Mouse (Mus musculus) thymus, postnatal 36 days (tissue): ENCODE data around the gene Meis2.
A peak's percentile ranks its signal among the peaks of the same experiment; 100 is the strongest.

Experiments used
- DNase-seq, 2 experiments: peaks; one replicate each; pipeline ENCODE4 v3.0.0; 2022; ENCODE audit warnings: mixed read lengths in 2 of 2

Gene Meis2

GRCm38 (mm10) chr2:116067065-116067497 lies 1.4 kb upstream of the Meis2 start:
- peak in 1 of 2 experiments; percentile 16 for DNase-seq

GRCm38 (mm10) chr2:116066057-116066941 lies 660 bp upstream of the Meis2 start:
- DNase-seq = no peak

GRCm38 (mm10) chr2:116065057-116065456 lies 582 bp downstream of the Meis2 start:
- DNase-seq = no peak

- no peak for DNase-seq
Measured at GRCm38 (mm10) chr2:116064521-116064920, 1.1 kb downstream of the Meis2 start.

- DNase-seq = no peak
Measured at GRCm38 (mm10) chr2:116063819-116064293, 1.8 kb downstream of the Meis2 start.

DNA sequence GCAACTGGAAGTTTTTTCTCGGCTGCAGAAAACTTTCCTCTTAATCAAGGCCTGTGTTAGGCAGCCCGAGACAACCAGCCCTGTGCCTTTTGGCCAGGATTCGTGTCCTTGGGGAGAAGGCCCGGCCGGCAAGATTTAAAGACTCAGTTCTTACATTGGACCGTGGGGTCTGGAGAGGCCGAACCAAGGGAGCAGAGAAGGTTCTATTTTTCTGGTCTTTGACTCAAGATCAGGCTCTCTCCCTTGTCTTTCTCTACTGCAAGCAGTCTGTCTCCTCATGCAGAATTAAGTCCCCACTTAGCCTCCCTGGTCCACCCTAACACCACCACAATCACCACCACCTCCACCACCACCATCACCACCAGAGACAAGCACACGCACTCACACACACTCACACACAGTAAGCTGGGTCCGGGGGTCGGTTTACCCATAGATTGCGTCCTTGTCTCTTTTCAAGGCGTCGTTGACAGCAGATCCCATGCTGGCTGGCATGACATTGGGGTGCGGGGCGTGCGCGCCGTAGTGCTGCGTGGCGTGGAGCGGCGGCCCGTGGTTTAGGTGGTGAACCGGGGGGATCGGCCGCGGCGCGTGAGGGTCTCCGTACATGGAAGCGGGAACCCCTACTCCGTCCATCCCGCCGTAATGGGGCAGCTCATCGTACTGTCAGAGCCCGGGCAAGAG lies 2.7 kb downstream of the Meis2 start:
- no peak for DNase-seq

- DNase-seq = no peak
Measured at GRCm38 (mm10) chr2:116062251-116062651, 3.4 kb downstream of the Meis2 start.

- no peak for DNase-seq
Measured at GRCm38 (mm10) chr2:116061401-116062021, 4.1 kb downstream of the Meis2 start.

- DNase-seq = no peak
Measured at GRCm38 (mm10) chr2:116060701-116061400, 4.8 kb downstream of the Meis2 start.

GRCm38 (mm10) chr2:116060210-116060609 lies 5.4 kb downstream of the Meis2 start:
- no peak for DNase-seq

- no peak for DNase-seq
Measured at GRCm38 (mm10) chr2:116059661-116060060, 6.0 kb downstream of the Meis2 start.

DNA sequence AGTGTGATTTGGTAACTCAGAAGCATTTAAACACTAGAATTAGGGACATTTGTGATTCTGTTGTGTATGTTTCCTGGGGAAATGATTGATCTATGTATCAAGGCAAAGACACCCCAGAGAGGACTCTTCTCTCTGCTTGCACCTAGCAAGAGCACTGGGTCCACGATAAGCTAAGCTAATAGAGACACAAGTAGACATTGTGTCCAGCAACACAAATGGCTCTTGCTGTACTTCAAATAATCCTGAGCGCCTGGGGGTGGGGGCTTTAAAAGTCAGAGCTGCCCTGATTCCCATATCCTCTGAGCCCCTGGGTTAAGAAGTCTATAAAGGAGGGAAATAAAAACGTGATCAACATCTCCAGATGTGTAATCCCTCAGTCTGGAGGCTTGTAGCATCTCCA lies 6.6 kb downstream of the Meis2 start:
- no peak for DNase-seq

DNA sequence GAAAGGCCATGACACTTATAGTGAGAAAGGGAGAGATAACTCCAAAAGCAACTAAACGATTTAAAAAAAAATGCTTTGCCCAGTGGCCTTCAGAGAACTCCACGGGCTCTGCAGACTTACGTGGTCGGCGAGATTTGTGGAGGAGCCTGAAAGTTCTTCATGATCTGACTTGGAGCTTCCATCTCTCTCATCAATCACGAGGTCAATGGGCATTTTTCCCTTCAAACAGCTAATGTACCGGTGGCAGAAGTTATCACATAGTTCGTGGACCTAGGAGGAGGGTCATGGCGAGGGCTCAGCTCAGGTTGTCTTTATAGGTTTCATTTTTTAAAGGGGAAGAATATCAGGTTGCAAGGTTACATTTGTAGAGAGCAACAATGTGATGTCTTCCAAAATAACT lies 7.1 kb downstream of the Meis2 start:
- DNase-seq = no peak

DNA sequence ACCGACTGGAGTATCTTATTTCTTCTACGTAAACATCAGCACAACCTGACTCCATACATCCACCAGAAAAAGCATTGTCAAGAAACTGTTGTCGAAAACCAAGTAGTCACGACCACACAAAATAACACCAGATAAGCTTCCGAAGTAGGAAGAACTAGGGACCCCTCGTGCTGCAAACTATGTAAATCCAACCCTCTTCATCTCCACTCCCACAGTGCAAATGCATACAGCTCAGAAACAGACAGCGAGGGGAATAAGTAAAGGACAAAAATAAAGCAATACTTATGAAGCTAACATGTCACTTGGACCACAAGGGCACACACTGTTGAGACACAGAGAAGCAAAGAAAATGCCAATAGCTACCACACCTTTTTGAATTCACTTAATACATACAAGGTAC lies 8.8 kb downstream of the Meis2 start:
- DNase-seq = no peak

DNA sequence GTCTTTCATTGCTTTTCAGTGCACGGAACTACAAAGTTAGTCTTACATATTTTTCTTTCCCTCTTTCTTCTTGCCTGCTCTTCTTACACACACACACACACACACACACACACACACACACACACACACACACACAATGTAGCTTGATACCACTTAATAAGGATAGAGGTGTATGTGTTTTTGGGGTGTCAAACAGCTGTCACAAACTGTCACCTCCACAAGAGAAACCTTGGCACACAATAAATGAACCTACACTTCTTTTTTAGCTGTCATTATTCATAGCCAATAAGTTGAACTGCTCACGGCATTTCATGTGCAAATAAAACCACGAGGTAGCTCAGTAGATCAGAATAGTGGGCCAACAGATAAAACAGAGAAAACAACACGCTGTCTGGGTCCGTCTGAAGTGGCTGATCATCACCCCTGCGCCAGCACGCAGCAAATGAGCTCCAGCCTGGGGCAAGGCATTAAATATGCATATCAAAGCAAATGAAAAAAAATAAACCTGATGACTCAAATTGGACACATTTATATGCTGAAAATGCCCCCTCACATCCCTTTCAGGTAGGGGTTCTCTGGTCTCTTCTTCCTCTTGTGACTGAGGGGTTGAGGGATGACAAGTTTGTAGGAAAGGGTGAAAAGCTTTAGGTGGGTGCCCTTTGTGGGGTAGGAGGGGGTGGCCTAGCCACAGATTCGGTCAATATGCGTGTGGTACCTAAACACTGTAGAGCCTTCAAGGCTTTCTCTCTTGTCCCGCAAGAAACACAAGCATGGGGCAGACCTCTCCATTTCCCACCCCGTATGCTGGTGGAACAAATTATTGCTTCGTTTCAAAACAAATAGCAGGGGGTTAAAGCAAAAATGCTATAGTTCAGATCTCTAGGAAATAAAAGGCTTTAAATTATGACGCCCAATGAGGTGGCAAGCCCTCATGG lies 9.7 kb downstream of the Meis2 start:
- DNase-seq = no peak

GRCm38 (mm10) chr2:116053931-116054330 lies 11.7 kb downstream of the Meis2 start:
- DNase-seq = no peak

GRCm38 (mm10) chr2:116052688-116053421 lies 12.8 kb downstream of the Meis2 start:
- no peak for DNase-seq

- DNase-seq = no peak
Measured at GRCm38 (mm10) chr2:116051906-116052614, 13.6 kb downstream of the Meis2 start.

DNA sequence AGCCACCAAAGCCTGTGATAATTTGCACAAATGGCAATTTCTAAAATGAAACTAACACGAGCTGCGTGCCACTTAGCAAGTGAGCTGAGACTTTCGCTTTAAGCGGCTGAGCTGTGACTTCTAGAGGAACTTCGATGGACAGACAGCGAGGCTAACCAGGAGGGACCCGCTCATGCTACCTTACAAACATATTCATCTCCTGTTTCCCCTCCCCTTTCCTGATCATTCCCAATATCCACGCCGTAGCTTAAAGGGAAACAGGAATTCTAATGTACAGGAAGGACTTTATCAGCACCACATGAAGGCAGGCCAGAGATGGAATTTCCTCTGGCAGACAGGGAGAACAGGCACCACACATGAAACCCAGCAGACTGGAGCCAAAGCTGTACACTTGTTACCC lies 15.9 kb downstream of the Meis2 start:
- no peak for DNase-seq

DNA sequence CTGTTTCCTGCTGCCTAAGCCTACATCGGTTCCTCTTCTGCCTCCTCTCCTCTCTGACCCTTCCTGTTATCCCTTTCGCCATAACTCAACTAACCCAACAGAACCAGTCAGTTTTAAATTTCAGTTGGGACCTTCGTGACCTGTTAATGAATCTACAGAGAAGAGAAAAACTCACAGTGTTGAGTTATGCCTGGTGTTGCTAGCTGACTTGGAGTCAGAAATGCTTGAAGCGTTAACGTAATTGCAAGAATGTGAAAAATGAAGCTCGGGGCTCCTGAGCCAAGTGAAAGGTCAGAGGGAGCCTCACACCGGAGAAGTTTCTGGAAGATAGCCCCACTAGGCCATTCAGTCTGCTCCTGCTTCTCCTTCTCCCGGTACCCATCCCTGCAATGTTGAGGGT lies 18.3 kb downstream of the Meis2 start:
- DNase-seq = no peak
